Mouse (Mus musculus): ENCODE results near the gene Eml3. TPM values are rescaled to one million over a fixed set of nuclear protein-coding genes. Genes with fewer than 3 reads are reported as not detected.

The Eml3 gene
- polyA plus RNA-seq, 1 experiment from 2014 or later: 24.0 TPM

- Histone ChIP-seq H3K27ac (peak overlapping the region; percentile 1; the same call in 1 of the 2 replicates), H3K9me3 (no peaks in the 10 kb centered on the region), H3K27me3 (ENCODE audit: poor library complexity, severe bottlenecking) (no peaks in the 10 kb centered on the region), H3K4me3 (peak overlapping the region; percentile 69), H3K36me3 (replicated peaks) (peaks cover 68% of the 10 kb centered on the region), H3K4me1 (peaks cover 42% of the 10 kb centered on the region)
- DNase-seq (ENCODE audit: extremely low spot score, low spot score): peak; percentile 54
- 58% methylated on average over 5 of the region's 5 CpGs for WGBS
Measured at GRCm38 (mm10) chr19:8944750-8945149, 15.4 kb downstream of the Eml3 start.

GRCm38 (mm10) chr19:8945251-8945650, 15.9 kb downstream of the Eml3 start:
- DNase-seq (ENCODE audit: extremely low spot score, low spot score): no peak
- H3K27ac ChIP-seq: 0 out of 2 replicates have a peak overlapping the region, but pooled peaks have one; percentile 1
- H3K9me3 ChIP-seq: no peaks in the 10 kb centered on the region
- peaks cover 72% of the 10 kb centered on the region for H3K36me3 ChIP-seq (replicated peaks)
- H3K4me3 ChIP-seq: peak overlapping the region; percentile 69
- peaks cover 41% of the 10 kb centered on the region for H3K4me1 ChIP-seq
- no peaks in the 10 kb centered on the region for H3K27me3 ChIP-seq (ENCODE audit: poor library complexity, severe bottlenecking)
- 91% methylated on average over 6 of the region's 6 CpGs for WGBS

GRCm38 (mm10) chr19:8946929-8947328, 17.6 kb downstream of the Eml3 start:
- no peaks in the 10 kb centered on the region for H3K9me3 ChIP-seq
- no peak overlapping the region for H3K27ac ChIP-seq
- peaks cover 89% of the 10 kb centered on the region for H3K36me3 ChIP-seq (replicated peaks)
- no peak overlapping the region for H3K4me3 ChIP-seq
- WGBS: 93% methylated on average over 7 of the region's 7 CpGs
- DNase-seq (ENCODE audit: extremely low spot score, low spot score): no peak
- no peaks in the 10 kb centered on the region for H3K27me3 ChIP-seq (ENCODE audit: poor library complexity, severe bottlenecking)
- peaks cover 30% of the 10 kb centered on the region for H3K4me1 ChIP-seq

GRCm38 (mm10) chr19:8950190-8950589, 20.8 kb downstream of the Eml3 start:
- Histone ChIP-seq H3K4me3 (no peak overlapping the region), H3K36me3 (replicated peaks) (peaks cover 78% of the 10 kb centered on the region), H3K27ac (no peak overlapping the region), H3K9me3 (no peaks in the 10 kb centered on the region), H3K4me1 (peaks cover 31% of the 10 kb centered on the region), H3K27me3 (ENCODE audit: poor library complexity, severe bottlenecking) (no peaks in the 10 kb centered on the region)
- DNase-seq (ENCODE audit: extremely low spot score, low spot score): no peak
- 95% methylated on average over 5 of the region's 5 CpGs for WGBS

- peaks cover 78% of the 10 kb centered on the region for H3K36me3 ChIP-seq (replicated peaks)
- peaks cover 32% of the 10 kb centered on the region for H3K4me1 ChIP-seq
- H3K27me3 ChIP-seq (ENCODE audit: poor library complexity, severe bottlenecking): no peaks in the 10 kb centered on the region
- DNase-seq (ENCODE audit: extremely low spot score, low spot score): no peak
- H3K27ac ChIP-seq: peak overlapping the region; percentile 88; the same call in 1 of the 2 replicates
- peak overlapping the region; percentile 84; the same call in 1 of the 2 replicates for H3K4me3 ChIP-seq
- H3K9me3 ChIP-seq: no peaks in the 10 kb centered on the region
- 93% methylated on average over 9 of the region's 9 CpGs for WGBS
Measured at GRCm38 (mm10) chr19:8952241-8952640, 22.9 kb downstream of the Eml3 start.

GRCm38 (mm10) chr19:8953135-8954039, 24.0 kb downstream of the Eml3 start, which contains the start of gene Tut1:
TSS of gene Tut1 (plus strand) at chr19:8953847.
- Histone ChIP-seq H3K36me3 (replicated peaks) (peaks cover 78% of the 10 kb centered on the region), H3K27me3 (ENCODE audit: poor library complexity, severe bottlenecking) (no peaks in the 10 kb centered on the region), H3K27ac (peak within 1 kb of the TSS; percentile 88), H3K4me3 (peak within 1 kb of the TSS; percentile 84), H3K4me1 (peaks cover 32% of the 10 kb centered on the region), H3K9me3 (no peaks in the 10 kb centered on the region)
- WGBS: 5% methylated on average over 46 of the region's 46 CpGs
- DNase-seq (ENCODE audit: extremely low spot score, low spot score): peak; percentile 89

- peaks cover 78% of the 10 kb centered on the region for H3K36me3 ChIP-seq (replicated peaks)
- no peak for DNase-seq (ENCODE audit: extremely low spot score, low spot score)
- no peaks in the 10 kb centered on the region for H3K9me3 ChIP-seq
- whole genome bisulfite sequencing: 10% methylated on average over 9 of the region's 9 CpGs
- peak overlapping the region; percentile 84 for H3K4me3 ChIP-seq
- peaks cover 32% of the 10 kb centered on the region for H3K4me1 ChIP-seq
- peak overlapping the region; percentile 88 for H3K27ac ChIP-seq
- no peaks in the 10 kb centered on the region for H3K27me3 ChIP-seq (ENCODE audit: poor library complexity, severe bottlenecking)
Measured at GRCm38 (mm10) chr19:8954171-8954570, 24.8 kb downstream of the Eml3 start.

- H3K4me1 ChIP-seq: peaks cover 14% of the 10 kb centered on the region
- no peak overlapping the region for H3K27ac ChIP-seq
- H3K27me3 ChIP-seq (ENCODE audit: poor library complexity, severe bottlenecking): no peaks in the 10 kb centered on the region
- no peaks in the 10 kb centered on the region for H3K9me3 ChIP-seq
- DNase-seq (ENCODE audit: extremely low spot score, low spot score): no peak
- no peak overlapping the region for H3K4me3 ChIP-seq
- WGBS: 88% methylated on average over 2 of the region's 2 CpGs
- H3K36me3 ChIP-seq (replicated peaks): peaks cover 90% of the 10 kb centered on the region
Measured at GRCm38 (mm10) chr19:8962256-8962655, 32.9 kb downstream of the Eml3 start.

GRCm38 (mm10) chr19:8965075-8965474, 35.7 kb downstream of the Eml3 start:
- H3K36me3 ChIP-seq (replicated peaks): peaks cover 80% of the 10 kb centered on the region
- 91% methylated on average over 11 of the region's 11 CpGs for WGBS
- no peak for DNase-seq (ENCODE audit: extremely low spot score, low spot score)
- peak overlapping the region; percentile 90; the same call in 1 of the 2 replicates for H3K4me3 ChIP-seq
- peaks cover 30% of the 10 kb centered on the region for H3K4me1 ChIP-seq
- H3K27ac ChIP-seq: no peak overlapping the region
- H3K9me3 ChIP-seq: no peaks in the 10 kb centered on the region
- no peaks in the 10 kb centered on the region for H3K27me3 ChIP-seq (ENCODE audit: poor library complexity, severe bottlenecking)

- H3K27me3 ChIP-seq (ENCODE audit: poor library complexity, severe bottlenecking): no peaks in the 10 kb centered on the region
- 88% methylated on average over 8 of the region's 8 CpGs for WGBS
- H3K9me3 ChIP-seq: no peaks in the 10 kb centered on the region
- no peak for DNase-seq (ENCODE audit: extremely low spot score, low spot score)
- H3K4me3 ChIP-seq: peak overlapping the region; percentile 90
- peaks cover 30% of the 10 kb centered on the region for H3K4me1 ChIP-seq
- peaks cover 80% of the 10 kb centered on the region for H3K36me3 ChIP-seq (replicated peaks)
- H3K27ac ChIP-seq: peak overlapping the region; percentile 94
Measured at GRCm38 (mm10) chr19:8965771-8966170, 36.4 kb downstream of the Eml3 start.

GRCm38 (mm10) chr19:8966198-8966589, 36.8 kb downstream of the Eml3 start:
- Histone ChIP-seq H3K27me3 (ENCODE audit: poor library complexity, severe bottlenecking) (no peaks in the 10 kb centered on the region), H3K4me3 (peak overlapping the region; percentile 90), H3K4me1 (peaks cover 30% of the 10 kb centered on the region), H3K27ac (peak overlapping the region; percentile 94), H3K9me3 (no peaks in the 10 kb centered on the region), H3K36me3 (replicated peaks) (peaks cover 80% of the 10 kb centered on the region)
- DNase-seq (ENCODE audit: extremely low spot score, low spot score): no peak
- 51% methylated on average over 5 of the region's 5 CpGs for WGBS

- WGBS: 2% methylated on average over 52 of the region's 52 CpGs
- Histone ChIP-seq H3K4me1 (peaks cover 30% of the 10 kb centered on the region), H3K9me3 (no peaks in the 10 kb centered on the region), H3K36me3 (replicated peaks) (peaks cover 80% of the 10 kb centered on the region), H3K4me3 (peak within 1 kb of the TSS; percentile 90), H3K27ac (peak within 1 kb of the TSS; percentile 94), H3K27me3 (ENCODE audit: poor library complexity, severe bottlenecking) (no peaks in the 10 kb centered on the region)
- peak; percentile 99 for DNase-seq (ENCODE audit: extremely low spot score, low spot score)
Measured at GRCm38 (mm10) chr19:8966590-8967372, 37.4 kb downstream of the Eml3 start, which contains the start of gene Eef1g. TSS of gene Eef1g (plus strand) at chr19:8967041.
